Mouse (Mus musculus) regulatory T cell (primary cell): ENCODE data around the gene Pde6c.

Experiments
- in situ Hi-C: fragments of 300-600 bp; cut with MboI, MseI; formaldehyde crosslinking; loops from one replicate; pipeline ENCODE4 v1.15.1; 2025; ENCODE audit warnings: high pct_unique_total_duplicates

The Pde6c gene

GRCm38 (mm10) chr19:38143540-38144271, 11.1 kb downstream of the Pde6c start:
- in situ Hi-C loops, result no loop called here

GRCm38 (mm10) chr19:38156243-38156642, 23.7 kb downstream of the Pde6c start:
- in situ Hi-C loops, result loop anchor here (5.0 kb wide), 1 partner anchor 64 kb away; no protein-coding TSS in a partner anchor

- in situ Hi-C loops, result no loop called here
Observed at GRCm38 (mm10) chr19:38161648-38162354, 29.2 kb downstream of the Pde6c start.

- in situ Hi-C loops, result no loop called here
Observed at GRCm38 (mm10) chr19:38164633-38165032, 32.1 kb downstream of the Pde6c start.

- in situ Hi-C loops, result no loop called here
Observed at GRCm38 (mm10) chr19:38179675-38180074, 47.1 kb downstream of the Pde6c start.

GRCm38 (mm10) chr19:38186631-38187344, 54.2 kb downstream of the Pde6c start:
- in situ Hi-C loops, result no loop called here

- in situ Hi-C loops, result no loop called here
Observed at GRCm38 (mm10) chr19:38187345-38187680, 54.7 kb downstream of the Pde6c start.

- in situ Hi-C loops, result no loop called here
Observed at GRCm38 (mm10) chr19:38190606-38191005, 58.0 kb downstream of the Pde6c start.

- in situ Hi-C loops, result no loop called here
Observed at GRCm38 (mm10) chr19:38191446-38191845, 58.9 kb downstream of the Pde6c start.

GRCm38 (mm10) chr19:38195245-38195644, 62.7 kb downstream of the Pde6c start:
- in situ Hi-C loops, result no loop called here

- in situ Hi-C loops, result no loop called here
Observed at GRCm38 (mm10) chr19:38198731-38199130, 66.2 kb downstream of the Pde6c start.

GRCm38 (mm10) chr19:38206669-38207068, 74.1 kb downstream of the Pde6c start:
- in situ Hi-C loops, result no loop called here

- in situ Hi-C loops, result no loop called here
Observed at GRCm38 (mm10) chr19:38217696-38218095, 85.1 kb downstream of the Pde6c start.

- in situ Hi-C loops, result loop anchor here (5.0 kb wide), 1 partner anchor 171 kb away; no protein-coding TSS in a partner anchor
Observed at GRCm38 (mm10) chr19:38223356-38223904, 90.8 kb downstream of the Pde6c start.

GRCm38 (mm10) chr19:38223905-38224684, 91.5 kb downstream of the Pde6c start, which contains the start of gene Fra10ac1:
Gene Fra10ac1, minus strand, starts transcription at chr19:38224156.
- in situ Hi-C loops, result loop anchor here (5.0 kb wide), 1 partner anchor 172 kb away; no protein-coding TSS in a partner anchor

GRCm38 (mm10) chr19:38224685-38225060, 92.1 kb downstream of the Pde6c start:
- in situ Hi-C loops, result loop anchor here (5.0 kb wide), 1 partner anchor 172 kb away; no protein-coding TSS in a partner anchor

- in situ Hi-C loops, result no loop called here
Observed at GRCm38 (mm10) chr19:38228699-38229098, 96.1 kb downstream of the Pde6c start.

- in situ Hi-C loops, result no loop called here
Observed at GRCm38 (mm10) chr19:38232087-38232486, 99.5 kb downstream of the Pde6c start.

GRCm38 (mm10) chr19:38232516-38232915, 99.9 kb downstream of the Pde6c start:
- in situ Hi-C loops, result no loop called here
